Mouse (Mus musculus) heart, adult 11 months (tissue): ENCODE measurements around the gene Akap5.

Experiments used
- DNase-seq: peaks from one replicate; pipeline ENCODE4 v3.0.0; 2022

The Akap5 gene

GRCm38 (mm10) chr12:76311227-76311626, 13.5 kb upstream of the Akap5 start:
- DNase-seq = no peak

DNA sequence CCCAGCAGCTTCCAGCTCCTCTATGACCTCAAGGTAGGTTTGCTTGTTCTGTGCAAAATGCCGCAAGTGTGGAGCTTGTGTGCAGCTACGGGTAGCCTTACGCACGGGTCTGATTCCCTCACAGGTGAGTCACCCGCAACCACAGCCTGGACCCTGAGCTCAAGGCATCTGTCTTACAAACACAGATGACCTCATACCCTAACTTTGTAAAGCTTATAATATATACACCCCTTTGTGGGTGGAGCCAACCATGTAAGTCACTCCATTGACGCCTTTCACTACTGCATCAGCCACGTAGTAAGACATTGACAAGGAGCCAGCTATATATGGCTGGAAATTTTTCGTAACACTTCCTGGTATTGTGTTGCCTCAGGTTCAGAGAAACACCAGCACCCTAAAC, 12.7 kb upstream of the Akap5 start:
- DNase-seq = peak; percentile 87

DNA sequence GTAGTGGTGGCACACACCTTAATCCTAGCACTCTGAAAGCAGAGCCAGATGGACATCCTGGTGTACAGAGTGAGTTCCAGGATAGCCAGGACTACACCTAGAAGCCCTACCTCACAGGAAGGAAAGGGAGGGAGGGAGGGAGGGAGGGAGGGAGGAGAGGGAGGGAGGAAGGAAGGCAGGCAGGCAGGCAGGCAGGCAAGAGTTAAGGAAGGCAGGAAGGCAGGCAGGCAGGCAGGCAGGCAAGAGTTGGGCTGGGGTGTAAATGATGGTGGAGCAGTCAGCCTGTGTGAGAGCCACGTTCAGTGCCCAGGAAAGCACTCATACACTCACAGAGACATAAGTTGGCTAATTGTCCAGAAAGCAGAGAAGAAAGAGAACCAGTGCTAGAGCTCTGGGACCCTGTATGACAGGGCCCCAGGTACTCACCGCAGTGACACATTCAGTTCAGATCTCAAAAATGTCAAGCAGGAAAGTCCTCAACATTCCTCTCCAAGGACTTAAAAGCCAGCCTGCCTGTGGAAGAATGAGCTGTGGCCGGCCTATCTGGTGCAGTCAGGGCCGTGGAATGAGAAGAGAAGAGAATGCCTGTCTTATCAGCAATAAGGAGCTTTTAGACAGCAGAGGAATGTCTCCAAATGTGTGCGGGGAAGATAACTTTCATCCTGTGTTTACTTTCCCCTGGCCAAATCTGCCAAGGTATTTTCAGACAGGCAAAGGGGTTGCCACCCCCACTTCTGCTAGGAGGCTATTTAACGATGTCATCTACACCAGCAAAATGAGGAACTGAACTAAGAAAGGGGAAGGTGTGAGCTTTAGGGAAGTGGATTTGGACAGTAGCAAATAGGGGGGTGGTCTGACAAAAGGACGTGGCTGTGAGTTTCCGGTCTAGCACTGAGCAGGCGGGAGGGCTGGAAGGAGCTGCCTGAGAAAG, 6.1 kb upstream of the Akap5 start:
- peak; percentile 92 for DNase-seq

DNA sequence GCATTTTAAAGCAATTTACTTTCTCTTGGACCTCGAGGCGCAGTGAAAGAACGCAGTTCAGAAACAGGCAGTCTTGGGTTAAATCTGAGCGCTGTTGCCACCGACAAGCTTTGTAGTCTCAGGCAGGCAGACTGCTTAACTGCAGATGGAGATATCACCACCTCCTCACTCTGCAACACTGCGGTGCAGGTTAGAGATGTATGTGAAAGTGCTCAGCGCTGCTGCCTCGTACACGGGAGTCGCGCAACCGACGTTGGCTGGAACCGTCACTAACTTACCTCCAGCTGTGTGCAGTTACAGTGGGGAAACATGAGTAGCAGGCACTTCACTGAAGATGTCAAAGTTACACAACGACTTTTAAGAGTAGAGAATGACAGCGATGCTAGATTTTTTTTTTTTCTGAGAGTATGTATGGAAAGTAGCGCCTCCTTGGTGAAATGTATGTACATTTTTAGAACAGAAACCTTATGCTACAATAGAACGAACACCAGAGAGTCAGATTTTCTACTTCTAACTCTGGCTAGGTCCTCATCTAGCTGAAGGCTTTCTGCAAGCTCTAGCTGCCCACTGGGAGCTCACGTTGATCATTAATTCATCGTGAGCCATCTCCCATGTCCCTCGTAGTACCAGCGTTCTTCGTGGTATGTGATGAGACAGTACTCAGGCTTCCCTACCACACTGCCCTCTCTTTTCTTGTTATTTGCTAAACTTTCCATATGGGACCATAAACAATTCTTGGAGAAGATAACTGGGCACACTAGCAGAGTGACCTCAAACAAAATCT, 1.9 kb downstream of the Akap5 start:
- DNase-seq = peak; percentile 64

DNA sequence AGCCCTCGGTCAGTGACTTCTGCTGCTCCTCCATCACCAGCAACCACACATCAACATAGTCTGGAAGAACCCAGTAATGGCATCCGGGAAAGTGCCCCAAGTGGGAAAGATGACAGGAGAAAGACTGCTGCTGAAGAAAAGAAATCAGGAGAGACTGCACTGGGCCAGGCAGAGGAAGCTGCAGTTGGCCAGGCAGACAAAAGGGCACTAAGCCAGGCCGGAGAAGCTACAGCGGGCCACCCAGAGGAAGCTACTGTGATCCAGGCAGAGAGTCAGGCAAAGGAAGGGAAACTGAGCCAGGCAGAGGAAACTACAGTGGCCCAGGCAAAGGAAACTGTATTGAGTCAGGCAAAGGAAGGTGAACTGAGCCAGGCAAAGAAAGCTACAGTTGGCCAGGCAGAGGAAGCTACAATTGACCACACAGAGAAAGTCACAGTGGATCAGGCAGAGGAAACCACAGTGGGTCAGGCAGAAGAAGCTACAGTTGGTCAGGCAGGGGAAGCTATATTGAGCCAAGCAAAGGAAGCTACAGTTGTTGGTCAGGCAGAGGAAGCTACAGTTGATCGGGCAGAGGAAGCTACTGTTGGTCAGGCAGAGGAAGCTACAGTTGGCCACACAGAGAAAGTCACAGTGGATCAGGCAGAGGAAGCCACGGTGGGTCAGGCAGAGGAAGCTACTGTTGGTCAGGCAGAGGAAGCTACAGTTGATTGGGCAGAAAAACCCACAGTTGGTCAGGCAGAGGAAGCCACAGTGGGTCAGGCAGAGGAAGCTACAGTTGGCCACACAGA, 4.1 kb downstream of the Akap5 start:
- DNase-seq = peak; percentile 66

DNA sequence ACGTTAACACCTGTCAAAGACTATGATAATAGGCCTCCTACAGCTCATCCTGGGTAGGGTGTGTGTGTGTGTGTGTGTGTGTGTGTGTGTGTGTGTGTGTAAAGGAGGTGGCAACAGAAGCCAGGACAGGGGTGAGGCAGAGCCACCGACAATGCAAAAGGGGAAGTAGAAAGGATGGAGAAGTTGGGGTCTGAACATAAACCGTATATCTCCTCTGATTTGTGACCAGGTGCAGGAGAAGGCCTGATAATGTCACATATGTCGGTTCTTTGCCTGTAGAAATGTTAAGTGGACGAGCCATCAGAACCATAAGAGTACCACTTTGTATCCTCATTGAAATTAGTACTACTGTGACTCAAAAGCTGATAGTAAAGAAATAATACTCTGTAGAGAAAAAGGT, 9.0 kb downstream of the Akap5 start:
- DNase-seq = peak; percentile 8

DNA sequence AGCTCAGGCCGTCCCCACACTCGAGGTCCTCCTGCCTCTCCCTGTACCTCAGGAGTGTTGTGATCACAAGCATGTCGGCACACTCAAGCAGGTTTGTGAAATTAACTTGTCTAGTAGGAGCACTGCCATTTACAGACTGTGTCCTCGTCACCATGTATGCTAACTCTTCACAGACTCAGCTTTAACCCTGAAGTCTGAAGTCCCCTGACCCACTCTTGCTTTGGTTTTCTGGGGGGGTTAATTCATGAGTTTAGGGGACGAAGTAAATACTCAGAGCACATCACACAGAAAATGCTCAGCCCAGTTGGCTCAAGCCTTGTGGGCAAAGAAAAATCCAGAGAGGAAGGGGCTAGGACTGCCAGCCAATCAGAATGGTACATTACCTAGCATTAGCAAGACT, 10.9 kb downstream of the Akap5 start:
- peak; percentile 80 for DNase-seq

DNA sequence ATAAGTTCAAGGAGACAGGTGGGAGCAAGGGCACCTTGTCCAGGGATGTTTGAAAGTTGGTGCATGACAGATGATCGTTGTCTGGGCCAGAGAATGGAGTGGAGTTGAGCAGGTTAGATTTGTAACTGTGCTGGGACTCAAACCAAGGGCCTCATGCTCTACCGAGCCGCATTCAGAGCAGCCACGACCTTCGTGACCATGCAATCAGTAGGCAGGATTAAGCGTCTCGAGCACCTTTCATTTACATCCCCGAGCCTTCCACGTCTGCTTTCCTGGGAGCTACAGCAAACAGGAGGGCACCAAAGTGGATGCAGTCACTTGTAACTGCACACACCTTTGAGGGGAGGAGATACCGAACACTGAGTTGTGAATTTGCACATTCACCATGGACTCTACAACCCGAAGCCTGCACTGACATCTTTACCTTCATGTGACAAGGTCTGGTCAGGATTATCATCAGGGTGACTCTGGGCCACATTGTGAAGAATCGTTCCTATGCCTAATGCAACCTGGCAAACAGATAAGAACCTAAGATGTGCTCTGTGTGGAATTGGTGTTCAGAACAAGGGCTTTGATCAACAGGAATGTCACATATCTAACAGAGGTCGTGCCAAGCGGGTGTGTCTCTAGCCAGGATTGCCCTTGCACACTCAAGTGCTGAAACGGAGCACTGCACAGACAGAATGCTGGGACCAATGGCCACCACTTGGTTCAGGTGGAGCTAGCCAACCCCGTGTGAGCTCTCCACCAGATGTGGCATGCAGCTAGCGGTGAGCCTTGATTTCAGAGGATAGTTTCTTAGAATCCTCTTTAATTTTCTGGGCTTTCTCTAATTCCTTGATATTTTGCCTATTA, 11.6 kb downstream of the Akap5 start:
- DNase-seq = peak; percentile 68

DNA sequence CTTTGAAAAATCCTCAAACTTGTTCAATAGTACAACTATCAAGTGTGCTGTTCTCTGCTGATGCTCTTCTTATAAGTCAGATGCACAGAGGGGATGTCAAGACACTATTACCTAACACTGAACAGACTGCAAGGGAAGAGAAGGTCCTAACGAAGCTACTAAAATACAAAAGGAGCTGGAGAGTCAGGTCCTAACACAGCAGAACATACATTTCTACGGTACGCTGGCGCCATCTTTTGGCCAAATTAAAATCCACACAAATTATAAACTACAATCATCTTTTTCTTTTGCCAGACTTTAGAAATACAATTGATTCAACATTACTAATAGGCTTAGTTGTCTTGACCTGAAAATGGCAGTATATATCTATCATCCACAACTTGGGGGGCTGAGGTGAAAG, 16.4 kb downstream of the Akap5 start:
- DNase-seq = no peak

DNA sequence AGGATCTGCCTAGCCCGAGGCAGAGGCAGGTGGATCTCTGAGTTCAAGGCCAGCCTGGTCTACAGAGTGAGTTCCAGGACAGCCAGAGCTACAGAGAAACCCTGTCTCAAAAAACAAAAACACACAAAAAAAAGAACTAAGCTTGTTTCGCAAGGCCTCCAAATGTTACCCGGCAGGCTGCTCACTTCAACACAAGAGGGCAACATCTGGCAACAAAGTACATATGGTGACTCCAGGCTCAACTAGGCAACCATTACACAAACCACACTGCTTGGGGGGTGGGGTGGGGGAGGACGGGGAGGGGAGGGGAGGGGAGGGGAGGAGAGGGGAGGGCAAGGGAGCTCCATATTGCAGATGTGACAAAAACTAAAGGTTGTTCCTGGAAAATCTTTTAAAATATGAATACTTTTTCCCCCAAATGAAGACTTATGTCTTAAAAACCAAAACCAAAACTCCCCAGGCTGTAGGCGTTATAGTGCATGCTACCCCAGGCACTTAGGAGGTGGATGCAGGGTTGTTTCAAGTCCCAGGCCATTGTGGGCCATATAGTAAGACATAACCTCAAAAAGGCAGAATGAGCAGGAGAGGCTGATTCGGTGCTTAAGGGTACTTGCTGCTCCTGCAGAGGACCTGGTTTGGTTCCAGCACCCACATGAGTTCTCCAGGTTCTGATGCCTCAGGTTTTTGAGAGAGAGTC, 21.2 kb downstream of the Akap5 start:
- DNase-seq = no peak

DNA sequence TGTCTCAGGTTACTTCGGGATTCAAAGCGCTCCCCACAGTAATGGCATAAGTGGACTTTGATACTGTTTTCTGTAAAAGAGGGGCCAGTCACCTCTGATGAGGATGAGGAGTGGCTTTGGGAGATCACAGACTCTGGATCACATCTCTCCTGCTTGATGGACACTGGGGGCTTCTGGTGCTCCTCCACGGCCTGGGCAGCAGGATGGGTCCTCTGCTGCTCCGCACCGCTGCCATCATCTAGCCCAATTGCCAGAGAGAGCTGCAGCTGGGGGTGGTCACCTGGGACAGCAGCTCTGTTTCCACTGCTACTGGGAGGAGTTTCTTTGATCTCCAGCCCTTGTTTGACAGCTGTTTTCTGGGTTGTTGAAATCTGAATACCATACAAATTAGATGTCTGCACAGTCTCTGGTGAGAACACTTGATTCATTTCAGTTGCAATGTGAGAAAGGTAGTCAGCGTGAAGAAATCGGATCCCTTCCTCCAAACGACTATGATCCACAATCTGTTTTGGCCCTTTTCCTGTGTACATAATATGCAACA, 25.1 kb downstream of the Akap5 start:
- no peak for DNase-seq

GRCm38 (mm10) chr12:76360868-76361267, 36.2 kb downstream of the Akap5 start:
- no peak for DNase-seq

- no peak for DNase-seq
Observed at GRCm38 (mm10) chr12:76361405-76362302, 37.0 kb downstream of the Akap5 start.

DNA sequence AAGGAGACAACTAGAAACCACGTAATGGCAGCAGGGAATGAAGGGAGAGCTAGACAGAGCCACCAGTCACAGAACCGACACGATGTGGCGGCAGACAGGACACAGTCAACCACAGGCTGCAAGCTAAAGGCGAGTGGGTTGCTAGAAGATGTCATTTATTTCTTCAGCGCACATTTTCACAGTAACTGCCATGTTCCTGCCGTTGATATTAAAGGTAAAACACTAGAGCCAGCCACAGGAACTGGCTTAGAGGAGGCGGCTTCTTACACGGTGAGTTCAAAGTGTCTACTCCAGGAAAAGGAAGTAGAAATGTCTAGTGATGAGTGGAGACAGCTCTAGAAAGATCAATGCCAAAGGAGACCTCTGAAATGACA, 37.6 kb downstream of the Akap5 start:
- DNase-seq = no peak

GRCm38 (mm10) chr12:76366276-76366675, 41.6 kb downstream of the Akap5 start:
- DNase-seq = no peak

- peak; percentile 94 for DNase-seq
Observed at GRCm38 (mm10) chr12:76367096-76367995, 42.7 kb downstream of the Akap5 start.

- DNase-seq = no peak
Observed at GRCm38 (mm10) chr12:76368201-76368789, 43.6 kb downstream of the Akap5 start.

DNA sequence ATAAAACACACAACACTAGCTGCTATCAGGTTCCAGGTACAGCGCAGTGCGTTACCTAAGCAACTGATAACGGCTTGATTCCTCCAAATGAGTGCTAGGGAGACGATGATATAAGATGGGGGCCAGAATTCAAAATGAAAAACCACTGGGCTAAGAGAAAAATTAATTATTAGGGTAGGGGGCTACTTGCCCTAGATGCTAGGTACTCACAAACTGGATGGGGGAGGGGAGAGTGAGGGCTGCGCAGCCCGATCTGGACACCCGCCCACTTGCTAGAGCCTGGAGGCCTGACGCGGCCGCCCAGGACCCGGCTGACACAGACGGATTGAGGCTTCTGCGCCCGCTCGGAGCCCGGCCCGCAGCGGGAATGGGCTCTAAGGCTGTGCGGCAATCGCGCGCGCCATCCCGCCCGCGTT, 44.1 kb downstream of the Akap5 start:
- no peak for DNase-seq
